Mouse (Mus musculus) left cerebral cortex, adult 2 months (tissue): ENCODE measurements around the gene Sh2b3. TPM values are rescaled to one million over a fixed set of nuclear protein-coding genes. Genes with fewer than 3 reads are reported as not detected.

ENCODE experiments used
- DNase-seq, 2 experiments: peaks; one replicate each; pipeline ENCODE4 v3.0.0; 2021 to 2022; ENCODE audit warnings: low spot score in 2 of 2, mixed read lengths in 1 of 2; ENCODE audit errors: extremely low spot score in 1 of 2
- H3K27ac ChIP-seq: fragments of 200-600 bp; 2 replicates; pipeline ENCODE4 v1.8.1; 2022
- H3K4me3 ChIP-seq: fragments of 200-600 bp; 2 replicates; pipeline ENCODE4 v1.8.1; 2022
- CTCF ChIP-seq: fragments of 200-600 bp; IDR thresholded peaks from 2 replicates; pipeline ENCODE4 v1.8.1; 2022; ENCODE audit warnings: antibody characterized with exemption, mild to moderate bottlenecking, moderate library complexity
- intact Hi-C: fragments of 180-260 bp; cut with DNase I; formaldehyde crosslinking; loops from one replicate; pipeline ENCODE4 v1.15.1; 2025
- total RNA-seq, 2 experiments: library from RNA; stranded (reverse); gene quantifications; 2 replicates each; pipeline ENCODE4 v1.2.3; 2021

Gene Sh2b3
- total RNA-seq, 2 experiments from 2014 or later = 21.2 to 27.5 TPM

GRCm38 (mm10) chr5:121810331-121811151 is 26.9 kb downstream of the Sh2b3 start:
- intact Hi-C loops = no loop called here
- TF ChIP-seq CTCF = no peak
- DNase-seq = peak in 1 of 2 experiments; percentile 9
- H3K27ac ChIP-seq = peak overlapping the region; percentile 30; the same call in 1 of the 2 replicates
- H3K4me3 ChIP-seq = no peak overlapping the region

GRCm38 (mm10) chr5:121809667-121810224 is 27.7 kb downstream of the Sh2b3 start:
- no peak for TF ChIP-seq CTCF
- Histone ChIP-seq H3K27ac (peak overlapping the region; percentile 30; the same call in 1 of the 2 replicates), H3K4me3 (no peak overlapping the region)
- intact Hi-C loops = no loop called here
- DNase-seq = peak in 1 of 2 experiments; percentile 9

- Histone ChIP-seq H3K27ac (peak overlapping the region; percentile 68), H3K4me3 (no peak overlapping the region)
- DNase-seq = no peak
- no peak for TF ChIP-seq CTCF
- intact Hi-C loops = no loop called here
These were observed 29.2 kb downstream of the Sh2b3 start for GRCm38 (mm10) chr5:121808202-121808601.

- Histone ChIP-seq H3K4me3 (no peak overlapping the region), H3K27ac (peak overlapping the region; percentile 68)
- intact Hi-C loops = no loop called here
- no peak for DNase-seq
- TF ChIP-seq CTCF = no peak
These were observed 30.3 kb downstream of the Sh2b3 start for GRCm38 (mm10) chr5:121807186-121807585.

GRCm38 (mm10) chr5:121798447-121798846 is 39.0 kb downstream of the Sh2b3 start:
- DNase-seq = no peak
- TF ChIP-seq CTCF = no peak
- Histone ChIP-seq H3K27ac (no peak overlapping the region), H3K4me3 (no peak overlapping the region)
- intact Hi-C loops = no loop called here

GRCm38 (mm10) chr5:121795800-121796199 is 41.6 kb downstream of the Sh2b3 start:
- intact Hi-C loops = no loop called here
- TF ChIP-seq CTCF = peak; percentile 33
- H3K27ac ChIP-seq = no peak overlapping the region
- DNase-seq = no peak
- H3K4me3 ChIP-seq = no peak overlapping the region

- intact Hi-C loops = no loop called here
- no peak overlapping the region for H3K27ac ChIP-seq
- DNase-seq = no peak
- no peak overlapping the region for H3K4me3 ChIP-seq
- TF ChIP-seq CTCF = peak; percentile 35
These were observed 46.4 kb downstream of the Sh2b3 start for GRCm38 (mm10) chr5:121791026-121791425.

GRCm38 (mm10) chr5:121783862-121784500 is 53.5 kb downstream of the Sh2b3 start:
- H3K27ac ChIP-seq = no peak overlapping the region
- H3K4me3 ChIP-seq = no peak overlapping the region
- peak; percentile 11 for TF ChIP-seq CTCF
- intact Hi-C loops = loop anchor here (5.0 kb wide), 1 partner anchor 122 kb away; the partner anchor contains the start of genes Acad10 and Brap
- DNase-seq = no peak

GRCm38 (mm10) chr5:121782467-121782866 is 55.0 kb downstream of the Sh2b3 start:
- DNase-seq = no peak
- TF ChIP-seq CTCF = peak; percentile 49

GRCm38 (mm10) chr5:121780180-121780579 is 57.3 kb downstream of the Sh2b3 start:
- no peak for TF ChIP-seq CTCF
- H3K4me3 ChIP-seq = no peak overlapping the region
- no peak for DNase-seq
- intact Hi-C loops = loop anchor here (5.0 kb wide), 1 partner anchor 118 kb away; the partner anchor contains the start of genes Acad10 and Brap
- no peak overlapping the region for H3K27ac ChIP-seq

More at GRCm38 (mm10) chr5:121782467-121782866, 55.0 kb downstream of the Sh2b3 start:
- Histone ChIP-seq H3K4me3 (no peak overlapping the region), H3K27ac (no peak overlapping the region)
- intact Hi-C loops = loop anchor here (5.0 kb wide), 1 partner anchor 120 kb away; the partner anchor contains the start of genes Acad10 and Brap

- peak; percentile 56 to 63 for DNase-seq
- intact Hi-C loops = no loop called here
- Histone ChIP-seq H3K4me3 (no peak overlapping the region), H3K27ac (no peak overlapping the region)
- TF ChIP-seq CTCF = no peak
These were observed 58.8 kb downstream of the Sh2b3 start for GRCm38 (mm10) chr5:121778485-121779119.

GRCm38 (mm10) chr5:121771611-121772010 is 65.8 kb downstream of the Sh2b3 start:
- intact Hi-C loops = no loop called here
- no peak for DNase-seq
- no peak overlapping the region for H3K27ac ChIP-seq
- H3K4me3 ChIP-seq = no peak overlapping the region
- TF ChIP-seq CTCF = no peak
